Mouse (Mus musculus) neural tube, embryonic 14.5 days (tissue): ENCODE data around the gene Fam83c. TPM values are rescaled to one million over a fixed set of nuclear protein-coding genes. Genes with fewer than 3 reads are reported as not detected.

Source experiments
- ATAC-seq: fragments of 200-750 bp; cut with Nextera tagmentation; 2 replicates; pipeline ENCODE4 v1.8.0; 2017; ENCODE audit warnings: low read depth, mild to moderate bottlenecking, moderate TSS enrichment, moderate library complexity
- H3K27ac ChIP-seq: fragments of 300-500 bp; sonication (generic); 2 replicates; pipeline ENCODE4 v1.5.1; 2014; ENCODE audit warnings: low read depth, mild to moderate bottlenecking, control low read depth, low read length, moderate library complexity, mixed read lengths
- H3K27me3 ChIP-seq: fragments of 300-500 bp; sonication (generic); 2 replicates; pipeline ENCODE4 v1.6.1; 2014; ENCODE audit warnings: low read length; ENCODE audit not compliant: control insufficient read depth, insufficient read depth
- H3K36me3 ChIP-seq: fragments of 300-500 bp; sonication (generic); 2 replicates; pipeline ENCODE4 v1.6.1; 2014; ENCODE audit warnings: low read length, mixed read lengths; ENCODE audit not compliant: control insufficient read depth, insufficient read depth
- H3K4me1 ChIP-seq: fragments of 300-500 bp; sonication (generic); 2 replicates; pipeline ENCODE4 v1.6.1; 2014; ENCODE audit warnings: low read length; ENCODE audit not compliant: control insufficient read depth, insufficient read depth
- H3K4me2 ChIP-seq: fragments of 300-500 bp; sonication (generic); 2 replicates; pipeline ENCODE4 v1.6.1; 2014; ENCODE audit warnings: mild to moderate bottlenecking, low read depth, low read length, control low read depth
- H3K4me3 ChIP-seq: fragments of 300-500 bp; sonication (generic); 2 replicates; pipeline ENCODE4 v1.5.1; 2014; ENCODE audit warnings: low read depth, low read length, control low read depth, mixed read lengths
- H3K9ac ChIP-seq: fragments of 300-500 bp; sonication (generic); replicated peaks from 2 replicates; pipeline ENCODE4 v1.6.1; 2014; ENCODE audit warnings: low read depth, mild to moderate bottlenecking, control low read depth, low read length, mixed read lengths
- H3K9me3 ChIP-seq: fragments of 300-500 bp; sonication (generic); 2 replicates; pipeline ENCODE4 v1.6.1; 2016; ENCODE audit warnings: low read length; ENCODE audit not compliant: control insufficient read depth
- WGBS: fragments of 180-500 bp; shearing (Covaris S2); extraction: QIAGEN DNeasy Blood & Tissue Kit; methylation state at CpG from one replicate; pipeline ENCODE4 v1.1.7; 2014; 5-methylcytosine and 5-hydroxymethylcytosine counted together
- polyA plus RNA-seq: library from polyadenylated mRNA; unstranded; fragments of >200 nt; fragmentation: Nextera tagmentation; extraction: Ambion mirVana; gene quantifications from 2 replicates; pipeline ENCODE4 v1.2.1, GENCODE M21; 2014

Fam83c gene
- polyA plus RNA-seq, 1 experiment from 2014 or later, result 0.25 TPM

GRCm38 (mm10) chr2:155809620-155810019 lies 25.0 kb downstream of the Fam83c start:
- Histone ChIP-seq H3K9me3 (no peaks in the 10 kb centered on the region), H3K9ac (no peak overlapping the region), H3K4me2 (no peak overlapping the region), H3K27ac (no peak overlapping the region), H3K36me3 (peaks cover 5% of the 10 kb centered on the region; the same call in 1 of the 2 replicates), H3K4me3 (no peak overlapping the region), H3K27me3 (no peaks in the 10 kb centered on the region), H3K4me1 (no peaks in the 10 kb centered on the region)
- ATAC-seq, result no peak
- 91% methylated on average over 4 of the region's 4 CpGs for WGBS

- WGBS, result 32% methylated on average over 4 of the region's 4 CpGs
- peaks cover 9% of the 10 kb centered on the region; the same call in 1 of the 2 replicates for H3K36me3 ChIP-seq
- ATAC-seq, result no peak
Measured at GRCm38 (mm10) chr2:155807408-155807807, 27.2 kb downstream of the Fam83c start.

GRCm38 (mm10) chr2:155806548-155806947 lies 28.1 kb downstream of the Fam83c start:
- Histone ChIP-seq H3K27ac (no peak overlapping the region), H3K4me3 (no peak overlapping the region), H3K9ac (no peak overlapping the region), H3K27me3 (no peaks in the 10 kb centered on the region), H3K4me1 (no peaks in the 10 kb centered on the region), H3K4me2 (no peak overlapping the region), H3K9me3 (no peaks in the 10 kb centered on the region), H3K36me3 (peaks cover 16% of the 10 kb centered on the region)
- no peak for ATAC-seq
- 79% methylated on average over 5 of the region's 5 CpGs for WGBS

More at GRCm38 (mm10) chr2:155807408-155807807, 27.2 kb downstream of the Fam83c start:
- no peak overlapping the region for H3K27ac ChIP-seq
- no peak overlapping the region for H3K4me3 ChIP-seq
- H3K9ac ChIP-seq, result no peak overlapping the region
- H3K27me3 ChIP-seq, result no peaks in the 10 kb centered on the region
- H3K4me2 ChIP-seq, result no peak overlapping the region
- H3K4me1 ChIP-seq, result no peaks in the 10 kb centered on the region
- no peaks in the 10 kb centered on the region for H3K9me3 ChIP-seq

GRCm38 (mm10) chr2:155805925-155806255 lies 28.8 kb downstream of the Fam83c start:
- WGBS, result 86% methylated on average over 6 of the region's 6 CpGs

GRCm38 (mm10) chr2:155805231-155805924 lies 29.3 kb downstream of the Fam83c start:
- H3K4me3 ChIP-seq, result no peak overlapping the region
- peaks cover 21% of the 10 kb centered on the region for H3K36me3 ChIP-seq

More at GRCm38 (mm10) chr2:155805925-155806255, 28.8 kb downstream of the Fam83c start:
- Histone ChIP-seq H3K27me3 (no peaks in the 10 kb centered on the region), H3K9ac (no peak overlapping the region), H3K9me3 (no peaks in the 10 kb centered on the region), H3K4me3 (no peak overlapping the region), H3K4me1 (no peaks in the 10 kb centered on the region), H3K27ac (no peak overlapping the region), H3K36me3 (peaks cover 21% of the 10 kb centered on the region), H3K4me2 (no peak overlapping the region)
- ATAC-seq, result no peak

GRCm38 (mm10) chr2:155804053-155804452 lies 30.6 kb downstream of the Fam83c start:
- 69% methylated on average over 5 of the region's 5 CpGs for WGBS
- no peaks in the 10 kb centered on the region for H3K9me3 ChIP-seq
- H3K4me3 ChIP-seq, result no peak overlapping the region
- no peaks in the 10 kb centered on the region for H3K4me1 ChIP-seq
- no peak for ATAC-seq
- peaks cover 28% of the 10 kb centered on the region for H3K36me3 ChIP-seq
- no peak overlapping the region for H3K27ac ChIP-seq
- H3K4me2 ChIP-seq, result no peak overlapping the region
- H3K27me3 ChIP-seq, result no peaks in the 10 kb centered on the region
- H3K9ac ChIP-seq, result no peak overlapping the region

More at GRCm38 (mm10) chr2:155805231-155805924, 29.3 kb downstream of the Fam83c start:
- ATAC-seq, result no peak
- no peak overlapping the region for H3K4me2 ChIP-seq
- no peaks in the 10 kb centered on the region for H3K4me1 ChIP-seq
- H3K27ac ChIP-seq, result no peak overlapping the region
- H3K27me3 ChIP-seq, result no peaks in the 10 kb centered on the region
- no peak overlapping the region for H3K9ac ChIP-seq
- no peaks in the 10 kb centered on the region for H3K9me3 ChIP-seq
- 58% methylated on average over 6 of the region's 6 CpGs for WGBS

- WGBS, result 63% methylated on average over 3 of the region's 3 CpGs
- ATAC-seq, result no peak
- Histone ChIP-seq H3K4me3 (no peak overlapping the region), H3K36me3 (peaks cover 28% of the 10 kb centered on the region), H3K9me3 (no peaks in the 10 kb centered on the region), H3K9ac (no peak overlapping the region), H3K4me1 (no peaks in the 10 kb centered on the region), H3K27me3 (no peaks in the 10 kb centered on the region), H3K27ac (no peak overlapping the region), H3K4me2 (no peak overlapping the region)
Measured at GRCm38 (mm10) chr2:155802761-155803160, 31.9 kb downstream of the Fam83c start.

- H3K4me1 ChIP-seq, result no peaks in the 10 kb centered on the region
- no peaks in the 10 kb centered on the region for H3K9me3 ChIP-seq
- no peak overlapping the region for H3K9ac ChIP-seq
- H3K36me3 ChIP-seq, result peaks cover 28% of the 10 kb centered on the region
- WGBS, result 71% methylated on average over 3 of the region's 3 CpGs
- H3K27ac ChIP-seq, result no peak overlapping the region
- H3K27me3 ChIP-seq, result no peaks in the 10 kb centered on the region
- ATAC-seq, result no peak
- H3K4me2 ChIP-seq, result no peak overlapping the region
- H3K4me3 ChIP-seq, result no peak overlapping the region
Measured at GRCm38 (mm10) chr2:155798613-155799012, 36.0 kb downstream of the Fam83c start.

GRCm38 (mm10) chr2:155794674-155795445 lies 39.8 kb downstream of the Fam83c start:
- 87% methylated on average over 12 of the region's 12 CpGs for WGBS
- no peak overlapping the region for H3K9ac ChIP-seq
- H3K4me2 ChIP-seq, result no peak overlapping the region
- no peak overlapping the region for H3K27ac ChIP-seq
- no peaks in the 10 kb centered on the region for H3K4me1 ChIP-seq
- H3K4me3 ChIP-seq, result no peak overlapping the region
- no peak for ATAC-seq
- no peaks in the 10 kb centered on the region for H3K9me3 ChIP-seq
- H3K27me3 ChIP-seq, result no peaks in the 10 kb centered on the region
- H3K36me3 ChIP-seq, result peaks cover 5% of the 10 kb centered on the region; the same call in 1 of the 2 replicates
